24 mouse cellular contexts compared by ENCODE assay signal in genomic region chr11:18067676-18068075, GRCm38 (mm10).
DNase-seq lines count a peak whose midpoint lies in the region; ATAC-seq and TF ChIP-seq lines count a peak whose summit lies in the region.
"Had no signal": no experiment of that assay in that cellular context is flagged by ENCODE, and none has a peak within 500 bp of the region (broad histone marks: within the 10 kb centered on the region; RNA-seq: fewer than 3 reads in every experiment).

No protein-coding gene starts in this region.

- no peak for ATAC-seq in lung, postnatal 0 days
- ATAC-seq: CD4-positive, CD25-positive, alpha-beta regulatory T cell, adult 4 months; inflammation-experienced regulatory T-cells, adult 6 months; liver, postnatal 0 days; Patski had no signal

- peak; percentile 6 for DNase-seq in heart, adult 8-10 months (ENCODE audit: low spot score)
- DNase-seq in heart, adult 11 months = no peak
- DNase-seq in kidney, adult 9 months = peak; percentile 4
- DNase-seq in kidney, postnatal 4 days = no peak
- DNase-seq in lung, postnatal 0 days (ENCODE audit: low spot score) = peak; percentile 68
- no peak for DNase-seq in lung, postnatal 4 days
- peak; percentile 4 for DNase-seq in lung, postnatal 36 days
- no peak for DNase-seq in thymus, postnatal 36 days
- DNase-seq: cerebellum, adult 11-12 months; cerebellum, postnatal 10 days; gastrocnemius, postnatal 25 days; kidney, postnatal 10 days; layer of hippocampus, postnatal 36 days; liver, postnatal 0 days; thymus, adult 18-20 months had no signal

- no peaks in the 10 kb centered on the region for H3K36me3 ChIP-seq in lung, postnatal 0 days (ENCODE audit: insufficient read depth, low read length)
- H3K36me3 ChIP-seq: forebrain, embryonic 12.5 days; hindbrain, embryonic 13.5 days; limb, embryonic 12.5 days; midbrain, embryonic 12.5 days had no signal

- TF ChIP-seq CTCF in lung, postnatal 0 days (IDR thresholded peaks at IDR 0.05) = no peak

- no peak overlapping the region for H3K27ac ChIP-seq in lung, postnatal 0 days (ENCODE audit: low read length)
- H3K27ac ChIP-seq: forebrain, embryonic 12.5 days; limb, embryonic 12.5 days; midbrain, embryonic 12.5 days had no signal

- no peak for TF ChIP-seq EP300 in lung, postnatal 0 days (IDR thresholded peaks at IDR 0.05)

- no peaks in the 10 kb centered on the region for H3K9me3 ChIP-seq in lung, postnatal 0 days (ENCODE audit: low read length)
- H3K9me3 ChIP-seq: forebrain, embryonic 12.5 days; hindbrain, embryonic 13.5 days; limb, embryonic 12.5 days; midbrain, embryonic 12.5 days had no signal

- no peaks in the 10 kb centered on the region for H3K27me3 ChIP-seq in lung, postnatal 0 days (replicated peaks; ENCODE audit: insufficient read depth, low read length)
- H3K27me3 ChIP-seq: forebrain, embryonic 12.5 days; hindbrain, embryonic 13.5 days; limb, embryonic 12.5 days; midbrain, embryonic 12.5 days had no signal

- no peak overlapping the region for H3K9ac ChIP-seq in lung, postnatal 0 days (replicated peaks; ENCODE audit: low read depth)
- H3K9ac ChIP-seq: forebrain, embryonic 12.5 days; hindbrain, embryonic 13.5 days; limb, embryonic 12.5 days; liver, postnatal 0 days; midbrain, embryonic 12.5 days had no signal

- WGBS in lung, postnatal 0 days = 28% methylated on average over 3 of the region's 3 CpGs

- no peak overlapping the region for H3K4me2 ChIP-seq in lung, postnatal 0 days (replicated peaks; ENCODE audit: low read depth, low read length)
- H3K4me2 ChIP-seq: forebrain, embryonic 12.5 days; hindbrain, embryonic 13.5 days; limb, embryonic 12.5 days; liver, embryonic 11.5 days; midbrain, embryonic 12.5 days had no signal

- no peak overlapping the region for H3K4me3 ChIP-seq in lung, postnatal 0 days (ENCODE audit: low read depth, low read length)
- H3K4me3 ChIP-seq: erythroblast, embryonic 14.5 days; forebrain, embryonic 12.5 days; hindbrain, embryonic 13.5 days; limb, embryonic 12.5 days; midbrain, embryonic 12.5 days had no signal

- H3K4me1 ChIP-seq in lung, postnatal 0 days (ENCODE audit: insufficient read depth, low read depth, low read length) = no peaks in the 10 kb centered on the region
- H3K4me1 ChIP-seq: limb, embryonic 12.5 days had no signal

Comparison
In these comparisons a context has a peak if more than half of its experiments do, and no peak if none do; other contexts are left out.
1. DNase-seq: peak in heart, adult 8-10 months (single experiment), kidney, adult 9 months (single experiment), lung, postnatal 0 days (single experiment) and lung, postnatal 36 days (single experiment); none in heart, adult 11 months (single experiment), kidney, postnatal 4 days (0 of 2), lung, postnatal 4 days (0 of 2) and thymus, postnatal 36 days (0 of 2).